Mouse (Mus musculus) testis, adult 10 weeks (tissue): ENCODE results near the gene Snf8. TPM values are rescaled to one million over a fixed set of nuclear protein-coding genes. Genes with fewer than 3 reads are reported as not detected.

Experiments
- polyA plus RNA-seq: library from polyadenylated mRNA; stranded (reverse); fragments of 350-450 nt; fragmentation: Illumina TruSeq; extraction: RNeasy Lipid Tissue Mini Kit (QIAGEN cat#74804); gene quantifications from one replicate; pipeline ENCODE4 v1.2.3, GENCODE M21; 2014; ENCODE audit warnings: low read depth, low replicate concordance

Gene Snf8
- 22.2 TPM for polyA plus RNA-seq

DNA sequence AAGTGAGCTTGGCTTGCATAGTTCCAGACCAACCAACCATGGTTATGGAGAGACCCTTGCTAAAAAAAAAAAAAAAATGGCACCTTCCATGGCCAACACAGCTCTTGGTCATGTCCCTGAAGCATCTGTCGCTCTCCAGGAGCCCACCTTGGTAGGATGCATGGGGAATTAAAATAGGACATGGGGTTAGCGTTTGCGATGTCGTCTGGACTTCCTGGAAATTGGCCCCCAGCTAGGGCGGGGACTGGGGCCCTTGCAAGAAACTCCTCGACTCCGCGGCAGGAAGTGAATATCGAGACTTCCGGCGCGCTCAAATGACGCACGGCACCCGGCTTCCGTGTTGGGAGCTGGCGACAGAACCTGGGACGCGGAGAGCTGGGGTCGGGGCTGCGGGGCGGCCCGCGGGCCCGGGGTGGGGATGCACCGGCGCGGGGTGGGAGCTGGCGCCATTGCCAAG is at the start of gene Snf8:
Snf8 (plus strand) TSS at position 290 of the 457 bp plus-strand sequence.

GRCm38 (mm10) chr11:96005403-96006271 is 29.0 kb upstream of the Snf8 start, which contains the start of gene Igf2bp1:
Gene Igf2bp1, minus strand, starts transcription at chr11:96005940.

GRCm38 (mm10) chr11:96065215-96065911 is 30.7 kb downstream of the Snf8 start, which contains the start of gene Ube2z:
Gene Ube2z, minus strand, starts transcription at chr11:96065388.

DNA sequence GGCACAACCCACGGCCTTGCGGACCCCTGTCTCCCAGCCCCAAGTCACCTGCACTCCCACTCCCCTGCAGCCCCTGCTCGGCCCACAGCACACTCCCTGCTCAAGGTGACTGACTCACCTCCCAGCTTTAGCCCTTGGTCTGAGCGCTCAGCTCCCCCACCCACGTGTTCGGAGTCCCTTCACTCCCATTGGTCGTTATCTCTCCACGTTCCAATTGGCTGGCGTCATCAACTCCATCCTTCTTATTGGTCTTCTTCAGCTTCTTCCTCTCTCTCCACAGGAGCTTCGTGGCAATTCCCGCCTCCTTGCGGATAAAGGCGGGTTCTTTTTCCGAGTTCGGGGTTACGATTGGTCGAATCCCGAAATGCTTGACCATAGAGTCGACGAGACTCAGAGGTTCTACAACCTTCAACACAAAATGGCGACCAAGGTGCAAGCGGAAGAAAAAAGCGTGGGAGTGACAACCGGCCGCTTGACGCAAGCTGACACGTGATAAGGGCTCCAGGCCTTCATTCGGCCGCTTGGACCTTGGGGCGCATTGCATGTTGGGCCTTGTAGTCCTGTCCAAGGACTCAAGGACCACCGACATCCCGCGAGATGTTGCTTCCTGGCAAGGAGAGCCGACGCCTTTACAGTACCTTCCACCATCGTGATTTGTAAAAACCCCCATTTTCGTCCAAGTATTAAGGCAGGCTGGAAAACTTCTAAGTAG is 41.0 kb downstream of the Snf8 start, which contains the start of gene Atp5g1:
Atp5g1 (minus strand) TSS at position 162 of the 712 bp plus-strand sequence.

Other genes starting within 250 kb of the Snf8 start
- gene Phospho1, start 210.4 kb upstream of the Snf8 start, polyA plus RNA-seq: 8.1 TPM
- gene Gngt2, start 197.7 kb upstream of the Snf8 start, polyA plus RNA-seq: 0.42 TPM
- not detected for gene Abi3, start 192.4 kb upstream of the Snf8 start, polyA plus RNA-seq
- gene B4galnt2, start 120.0 kb upstream of the Snf8 start, polyA plus RNA-seq: 0.43 TPM
- 1.4 TPM for gene Igf2bp1, start 28.9 kb upstream of the Snf8 start, polyA plus RNA-seq
- gene Gip, start 10.3 kb upstream of the Snf8 start, polyA plus RNA-seq: not detected
- gene Ube2z, start 30.5 kb downstream of the Snf8 start, polyA plus RNA-seq: 13.5 TPM
- gene Atp5g1, start 40.8 kb downstream of the Snf8 start, polyA plus RNA-seq: 2.9 TPM
- 0.17 TPM for gene Calcoco2, start 77.1 kb downstream of the Snf8 start, polyA plus RNA-seq
- gene Ttll6, start 98.9 kb downstream of the Snf8 start, polyA plus RNA-seq: 51.3 TPM
- gene Hoxb13, start 159.4 kb downstream of the Snf8 start, polyA plus RNA-seq: not detected
- gene Hoxb9, start 236.6 kb downstream of the Snf8 start, polyA plus RNA-seq: 0.43 TPM
- gene Hoxb8, start 247.0 kb downstream of the Snf8 start, polyA plus RNA-seq: 0.07 TPM